Mouse (Mus musculus) bone marrow macrophage, adult 2 months (primary cell): ENCODE measurements around the gene Ankrd54. TPM values are rescaled to one million over a fixed set of nuclear protein-coding genes. Genes with fewer than 3 reads are reported as not detected.

Experiments used
- H3K27ac ChIP-seq: 2 replicates; pipeline ENCODE4 v1.5.1; 2012; ENCODE audit warnings: low read depth, low read length; ENCODE audit not compliant: insufficient read depth
- H3K4me1 ChIP-seq: 2 replicates; pipeline ENCODE4 v1.6.1; 2012; ENCODE audit warnings: low read length; ENCODE audit not compliant: control insufficient read depth, insufficient read depth
- H3K4me3 ChIP-seq: 2 replicates; pipeline ENCODE4 v1.5.1; 2012; ENCODE audit warnings: mild to moderate bottlenecking, low read length, moderate library complexity; ENCODE audit not compliant: insufficient read depth
- CTCF ChIP-seq: IDR thresholded peaks from 2 replicates; pipeline ENCODE4 v1.5.1; 2012; ENCODE audit warnings: low read depth, mild to moderate bottlenecking, low read length, moderate library complexity
- POLR2A ChIP-seq: IDR thresholded peaks from 2 replicates; pipeline ENCODE4 v1.6.1; 2012; ENCODE audit warnings: mild to moderate bottlenecking, low read depth, low read length, borderline replicate concordance
- polyA plus RNA-seq: library from polyadenylated mRNA; stranded (reverse); fragments of >200 nt; gene quantifications from 2 replicates; pipeline ENCODE4 v1.2.4, GENCODE M21; 2012; ENCODE audit not compliant: missing spikeins, insufficient read depth, insufficient read length

Ankrd54 gene
- polyA plus RNA-seq, 1 experiment: 14.0 TPM

GRCm38 (mm10) chr15:79065086-79065770 lies 2.5 kb upstream of the Ankrd54 start:
- no peak overlapping the region for H3K4me3 ChIP-seq
- TF ChIP-seq POLR2A (no peak), CTCF (no peak)
- H3K4me1 ChIP-seq: peaks cover 5% of the 10 kb centered on the region
- H3K27ac ChIP-seq: no peak overlapping the region

DNA sequence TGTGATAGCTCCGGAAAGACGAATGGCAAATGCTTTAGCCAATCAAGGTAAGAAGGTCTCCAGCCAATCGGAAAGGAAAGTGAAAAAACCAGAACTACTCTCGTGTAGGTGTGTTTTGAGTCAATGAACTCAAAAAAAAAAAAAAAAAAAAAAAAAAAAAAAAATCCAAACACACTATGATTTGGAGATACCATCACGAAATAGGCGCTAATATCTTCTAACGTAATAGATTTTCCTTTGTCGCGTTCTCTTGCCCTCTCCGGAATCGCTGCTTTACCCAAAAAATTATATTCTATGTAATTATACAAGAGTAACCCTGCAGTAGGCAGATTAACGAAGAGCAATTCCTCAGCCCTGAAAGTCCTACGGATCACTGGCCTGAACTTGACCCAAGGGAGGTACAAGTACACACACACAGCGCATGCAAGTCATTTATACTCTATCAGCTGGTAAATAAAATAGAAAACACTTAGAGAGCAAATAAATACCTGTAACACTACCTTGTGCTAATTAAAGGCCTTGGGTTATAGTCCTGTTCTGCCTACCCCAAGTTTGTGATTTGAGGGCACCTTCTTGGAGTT lies 557 bp upstream of the Ankrd54 start:
- Histone ChIP-seq H3K4me1 (peaks cover 5% of the 10 kb centered on the region), H3K4me3 (peak overlapping the region; percentile 23; the same call in 1 of the 2 replicates), H3K27ac (no peak overlapping the region)
- TF ChIP-seq CTCF (no peak), POLR2A (no peak)

DNA sequence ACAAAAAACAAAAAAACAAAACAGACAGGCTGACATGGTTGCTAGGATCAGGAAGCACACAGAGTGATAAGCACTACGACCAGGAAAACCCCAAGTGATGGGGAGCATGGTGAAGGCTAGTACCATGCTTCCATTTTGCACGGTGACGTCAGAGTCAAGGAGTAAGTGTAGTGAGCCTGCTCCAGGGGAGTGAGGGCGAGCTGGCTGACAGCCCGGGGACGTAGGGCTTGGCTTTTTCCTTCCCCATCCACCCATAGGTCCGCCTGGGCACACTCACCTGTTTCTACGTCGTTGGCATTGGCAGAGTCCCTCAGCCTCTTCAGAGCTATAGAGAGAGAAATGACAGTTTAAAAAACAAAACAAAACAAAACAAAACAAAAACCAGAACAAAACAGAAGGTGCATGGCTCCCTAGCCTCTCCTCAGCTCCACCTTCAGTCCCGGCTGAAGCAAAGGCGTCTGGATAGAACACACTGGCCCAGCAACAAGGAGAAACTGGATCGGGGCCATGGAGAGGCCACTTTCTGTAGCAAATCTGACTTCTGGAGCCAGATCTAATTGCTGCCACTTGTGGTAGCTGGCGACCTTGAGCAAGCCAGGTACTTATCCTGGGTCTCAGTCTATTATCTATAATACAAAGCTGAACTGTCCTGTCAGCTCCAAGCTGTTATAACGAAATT lies 1.7 kb downstream of the Ankrd54 start:
- H3K27ac ChIP-seq: no peak overlapping the region
- H3K4me3 ChIP-seq: no peak overlapping the region
- no peak for TF ChIP-seq POLR2A
- no peak for TF ChIP-seq CTCF
- H3K4me1 ChIP-seq: peaks cover 5% of the 10 kb centered on the region

DNA sequence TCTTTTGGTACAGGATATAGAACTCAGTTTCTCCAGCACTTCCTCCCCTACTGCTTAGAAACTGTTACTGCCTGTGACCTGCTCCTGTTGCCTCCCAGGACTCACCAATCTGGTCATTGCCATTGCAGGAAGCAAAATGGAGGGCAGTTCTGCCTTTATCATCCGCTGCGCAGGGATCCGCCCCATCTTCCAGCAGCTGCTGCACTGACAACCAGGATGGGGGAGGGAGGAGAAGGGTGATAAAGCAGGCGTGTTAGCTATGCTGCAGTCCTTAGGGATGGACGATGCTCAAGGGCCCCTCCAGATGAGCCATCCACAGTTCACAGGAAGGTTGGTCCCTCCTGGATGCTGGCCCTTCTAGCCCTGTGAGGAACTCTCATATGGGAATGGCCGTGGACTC lies 4.8 kb downstream of the Ankrd54 start:
- Histone ChIP-seq H3K4me3 (no peak overlapping the region), H3K27ac (no peak overlapping the region), H3K4me1 (no peaks in the 10 kb centered on the region)
- TF ChIP-seq POLR2A: no peak
- no peak for TF ChIP-seq CTCF

- TF ChIP-seq POLR2A: no peak
- TF ChIP-seq CTCF: no peak
- no peaks in the 10 kb centered on the region for H3K4me1 ChIP-seq
- H3K27ac ChIP-seq: no peak overlapping the region
- no peak overlapping the region for H3K4me3 ChIP-seq
Measured at GRCm38 (mm10) chr15:79056601-79057000, 6.1 kb downstream of the Ankrd54 start.

GRCm38 (mm10) chr15:79052366-79052765 lies 10.3 kb downstream of the Ankrd54 start:
- Histone ChIP-seq H3K27ac (no peak overlapping the region), H3K4me3 (no peak overlapping the region), H3K4me1 (no peaks in the 10 kb centered on the region)
- TF ChIP-seq CTCF (no peak), POLR2A (no peak)

GRCm38 (mm10) chr15:79051461-79052360 lies 11.0 kb downstream of the Ankrd54 start:
- no peak overlapping the region for H3K27ac ChIP-seq
- H3K4me1 ChIP-seq: no peaks in the 10 kb centered on the region
- TF ChIP-seq CTCF (no peak), POLR2A (no peak)
- no peak overlapping the region for H3K4me3 ChIP-seq

DNA sequence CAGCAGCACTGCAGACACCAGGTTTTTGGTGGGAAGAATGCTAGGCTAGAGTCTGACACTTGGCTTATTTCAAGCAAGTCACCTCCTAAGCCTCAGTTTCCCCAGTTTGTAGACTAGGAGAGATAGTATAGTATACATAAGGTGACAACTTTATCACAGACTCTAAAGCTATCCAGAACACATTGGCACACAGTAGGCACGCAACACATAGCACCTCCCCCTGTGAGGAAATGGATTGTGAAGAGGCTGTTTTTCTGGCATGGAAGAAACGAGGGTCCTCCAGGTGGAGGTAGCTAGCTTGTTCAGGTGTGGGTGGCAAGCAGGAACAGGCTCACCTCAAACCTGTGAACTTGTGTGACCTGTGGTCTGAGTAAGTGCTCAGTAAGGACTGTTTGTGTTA lies 11.7 kb downstream of the Ankrd54 start:
- Histone ChIP-seq H3K4me1 (no peaks in the 10 kb centered on the region), H3K4me3 (no peak overlapping the region), H3K27ac (no peak overlapping the region)
- no peak for TF ChIP-seq POLR2A
- TF ChIP-seq CTCF: no peak

- H3K4me1 ChIP-seq: no peaks in the 10 kb centered on the region
Measured at GRCm38 (mm10) chr15:79050160-79050845, 12.4 kb downstream of the Ankrd54 start.

More at GRCm38 (mm10) chr15:79050160-79050845, 12.4 kb downstream of the Ankrd54 start:
- no peak for TF ChIP-seq CTCF
- no peak for TF ChIP-seq POLR2A
- Histone ChIP-seq H3K4me3 (no peak overlapping the region), H3K27ac (no peak overlapping the region)
